ENCODE assay signal across 24 mouse cellular contexts in the genomic region with DNA sequence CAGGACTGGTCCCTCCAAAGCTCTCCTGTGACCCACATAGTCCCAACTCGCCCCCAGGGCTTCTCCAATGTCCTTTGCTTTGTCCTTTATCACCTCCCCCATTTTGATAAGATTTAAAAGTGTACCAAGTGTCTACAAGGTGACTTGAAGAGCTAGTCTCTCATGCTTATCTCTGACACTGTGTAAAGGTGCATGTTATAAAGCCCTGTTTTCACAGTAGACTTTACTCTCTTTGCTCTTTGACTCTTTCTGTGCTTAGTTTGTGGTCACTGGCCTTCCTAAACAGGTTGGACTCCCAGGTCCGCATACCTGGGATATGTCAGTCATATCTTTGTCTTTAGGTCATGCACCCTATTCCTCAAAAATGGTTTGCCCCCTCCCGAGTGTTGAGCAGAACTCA.
"Had no signal": no experiment of that assay in that cellular context is flagged by ENCODE, and none has a peak within 500 bp of the region (broad histone marks: within the 10 kb centered on the region; RNA-seq: fewer than 3 reads in every experiment).

No protein-coding gene starts in this region.

- DNase-seq: gastrocnemius, adult 2 months; gastrocnemius, postnatal 10 days; gastrocnemius, postnatal 25 days; heart, adult 11 months; heart, adult 2 months; heart, postnatal 14 days; heart, postnatal 36 days; kidney, adult 18-20 months; kidney, adult 8-10 months; kidney, postnatal 10 days; kidney, postnatal 25 days; layer of hippocampus, adult 9-11 months; layer of hippocampus, postnatal 36 days; left cerebral cortex, postnatal 4 days had no signal

- H3K4me1 ChIP-seq: heart, embryonic 13.5 days; heart, embryonic 15.5 days; hindbrain, embryonic 13.5 days; hindbrain, embryonic 15.5 days; limb, embryonic 13.5 days; limb, embryonic 15.5 days; liver, embryonic 12.5 days had no signal

- H3K27ac ChIP-seq: gastrocnemius, adult 2 months; heart, adult 2 months; heart, embryonic 13.5 days; heart, embryonic 15.5 days; hindbrain, embryonic 13.5 days; hindbrain, embryonic 15.5 days; hindbrain, postnatal 0 days; limb, embryonic 13.5 days; limb, embryonic 15.5 days; liver, embryonic 12.5 days; liver, embryonic 14.5 days had no signal

- H3K9me3 ChIP-seq: heart, embryonic 15.5 days; liver, embryonic 12.5 days had no signal

- H3K4me2 ChIP-seq: heart, embryonic 11.5 days; heart, embryonic 13.5 days; heart, embryonic 15.5 days; hindbrain, embryonic 13.5 days; hindbrain, embryonic 15.5 days; limb, embryonic 13.5 days; limb, embryonic 15.5 days; liver, embryonic 12.5 days had no signal

- ATAC-seq: hindbrain, postnatal 0 days; liver, embryonic 12.5 days had no signal

- H3K27me3 ChIP-seq: heart, embryonic 13.5 days; heart, embryonic 15.5 days; hindbrain, embryonic 13.5 days; hindbrain, embryonic 15.5 days; limb, embryonic 13.5 days; limb, embryonic 15.5 days; liver, embryonic 12.5 days had no signal

- H3K9ac ChIP-seq: heart, embryonic 13.5 days; heart, embryonic 15.5 days; hindbrain, embryonic 13.5 days; hindbrain, embryonic 15.5 days; limb, embryonic 13.5 days; limb, embryonic 15.5 days; liver, embryonic 12.5 days; liver, embryonic 14.5 days had no signal

- H3K4me3 ChIP-seq: gastrocnemius, adult 2 months; heart, adult 2 months; heart, embryonic 13.5 days; heart, embryonic 15.5 days; hindbrain, embryonic 13.5 days; hindbrain, embryonic 15.5 days; limb, embryonic 13.5 days; limb, embryonic 15.5 days; liver, embryonic 12.5 days had no signal
